Mouse (Mus musculus) ovary, postnatal 10 days (tissue): ENCODE data around the gene Nlrp4b.
"Not testable (repeated sequence)": the region's sequence is repeated elsewhere in the genome, so short reads cannot be mapped to it uniquely, and the experiment has no call there.

ENCODE experiments used
- DNase-seq: peaks from one replicate; pipeline ENCODE4 v3.0.0; 2022; ENCODE audit warnings: low spot score

The Nlrp4b gene

DNA sequence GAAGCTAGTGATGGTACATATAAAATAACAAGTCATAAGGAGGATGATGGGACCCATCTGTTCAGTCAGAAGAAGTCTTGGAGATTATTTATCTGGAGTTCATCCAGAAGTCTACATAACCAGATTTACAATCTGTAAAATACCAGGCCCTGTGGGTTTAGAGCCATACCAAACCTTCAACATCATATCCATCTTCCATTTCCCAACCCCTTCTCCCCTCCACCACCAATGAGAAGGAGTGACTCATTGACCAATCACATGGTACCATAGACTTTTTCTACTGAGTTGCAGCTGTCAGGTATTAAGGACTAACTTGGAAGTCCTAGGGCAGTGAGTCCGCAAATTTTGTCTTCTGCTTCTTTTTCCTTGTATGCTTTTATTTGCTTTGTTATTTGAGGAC, at the start of gene Nlrp4b:
Gene Nlrp4b, plus strand, starts transcription at position 301 of the 400 bp plus-strand sequence.
- no peak for DNase-seq

DNA sequence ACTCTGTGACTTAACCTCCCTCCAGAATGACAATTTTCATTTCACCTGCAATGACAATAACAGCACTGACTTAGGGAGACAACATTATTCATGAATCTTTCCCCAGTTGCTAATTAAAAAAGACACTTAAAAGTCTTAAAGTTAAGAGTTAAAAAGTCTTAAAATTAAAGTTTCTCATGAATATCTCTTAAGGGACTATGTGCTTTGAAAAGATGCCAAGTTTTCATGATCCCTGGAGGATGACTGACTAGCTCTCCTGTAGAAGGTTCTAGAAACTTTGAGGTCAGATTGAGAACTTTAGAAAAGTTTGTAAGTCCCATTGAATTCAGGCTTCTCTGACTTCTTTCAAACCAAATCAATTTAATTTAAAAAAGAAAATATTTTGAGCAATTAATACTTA, 66.7 kb downstream of the Nlrp4b start, which contains the start of gene Vmn1r71:
Gene Vmn1r71, minus strand, starts transcription at position 101 of the 400 bp plus-strand sequence.
- no peak for DNase-seq

DNA sequence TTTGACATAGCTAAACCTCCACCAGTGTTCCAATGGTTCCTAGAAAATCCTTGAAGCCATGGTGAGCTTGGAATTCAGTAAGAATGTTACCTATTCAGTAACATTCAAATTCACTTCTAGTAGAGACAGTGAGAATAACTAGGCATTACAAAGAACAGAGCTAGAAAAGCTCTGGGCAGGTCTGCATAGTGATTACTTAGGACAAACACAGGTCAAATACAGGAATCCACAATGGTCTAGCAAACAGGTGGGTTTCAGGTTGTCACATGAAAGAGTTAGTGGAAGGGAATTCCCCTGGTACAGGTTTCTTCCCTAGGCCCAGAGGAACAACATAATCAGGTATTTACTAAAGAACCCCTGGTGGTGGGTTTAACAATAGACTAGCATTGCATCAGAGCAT, 70.0 kb downstream of the Nlrp4b start:
- DNase-seq, result not testable (repeated sequence)
